Mouse (Mus musculus) midbrain, embryonic 10.5 days (tissue): ENCODE data around the gene Ippk. TPM values are rescaled to one million over a fixed set of nuclear protein-coding genes. Genes with fewer than 3 reads are reported as not detected.

ENCODE experiments used
- DNase-seq: peaks from one replicate; pipeline ENCODE4 v3.0.0-alpha.2; 2017; ENCODE audit warnings: low spot score
- H3K27ac ChIP-seq: fragments of 300-500 bp; sonication (generic); replicated peaks from 2 replicates; pipeline ENCODE4 v1.5.1; 2016; ENCODE audit warnings: mild to moderate bottlenecking
- H3K27me3 ChIP-seq: fragments of 300-500 bp; sonication (generic); 2 replicates; pipeline ENCODE4 v1.6.1; 2016; ENCODE audit warnings: low read depth, mild to moderate bottlenecking; ENCODE audit not compliant: poor library complexity, severe bottlenecking
- H3K36me3 ChIP-seq: fragments of 300-500 bp; sonication (generic); 2 replicates; pipeline ENCODE4 v1.6.1; 2016; ENCODE audit warnings: mild to moderate bottlenecking, moderate library complexity
- H3K4me1 ChIP-seq: fragments of 300-500 bp; sonication (generic); 2 replicates; pipeline ENCODE4 v1.6.1; 2016
- H3K4me3 ChIP-seq: fragments of 300-500 bp; sonication (generic); 2 replicates; pipeline ENCODE4 v1.5.1; 2016; ENCODE audit warnings: mild to moderate bottlenecking, moderate library complexity
- H3K9me3 ChIP-seq: fragments of 300-500 bp; sonication (generic); replicated peaks from 2 replicates; pipeline ENCODE4 v1.6.1; 2016; ENCODE audit warnings: mild to moderate bottlenecking
- WGBS: fragments of 180-500 bp; shearing (Covaris S2); methylation state at CpG from one replicate; pipeline ENCODE4 v1.1.7; 2016; 5-methylcytosine and 5-hydroxymethylcytosine counted together
- polyA plus RNA-seq: library from polyadenylated mRNA; unstranded; fragments of >200 nt; fragmentation: Nextera tagmentation; extraction: Ambion mirVana; gene quantifications from 2 replicates; pipeline ENCODE4 v1.2.1, GENCODE M21; 2016

Ippk gene
- polyA plus RNA-seq, 1 experiment from 2014 or later: 20.3 TPM

DNA sequence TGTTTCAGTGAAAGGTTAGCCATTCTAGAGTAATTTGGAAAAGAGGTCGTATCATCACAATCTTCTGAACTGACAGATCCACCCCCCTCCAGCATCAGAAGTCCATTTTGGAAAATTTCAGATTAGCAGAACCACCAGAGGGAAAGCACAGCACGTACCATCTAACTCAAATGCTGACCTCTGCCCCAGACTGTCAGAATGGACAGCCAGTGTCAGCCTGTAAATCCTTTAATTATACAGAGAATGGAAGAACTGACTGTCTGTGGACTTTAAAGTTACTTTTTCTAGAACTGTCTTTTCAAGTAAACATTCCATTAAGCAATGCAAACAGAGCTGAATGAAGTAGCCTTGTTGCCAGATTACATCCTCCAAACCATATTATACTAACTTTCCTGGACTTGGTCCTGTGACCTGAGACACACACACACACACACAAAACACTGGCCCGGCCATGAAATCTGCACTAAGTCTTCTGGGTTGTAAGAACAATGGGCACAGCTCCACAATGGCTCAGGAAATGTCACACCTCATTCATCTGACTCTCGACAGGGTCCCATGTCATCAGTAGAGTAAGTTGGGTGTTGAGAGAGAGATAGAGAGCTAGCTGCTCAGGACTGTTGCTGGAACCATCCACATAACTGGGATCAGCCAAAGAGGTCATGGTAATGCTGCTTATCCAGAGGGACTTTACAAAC, 51.1 kb downstream of the Ippk start:
- no peak overlapping the region for H3K4me3 ChIP-seq
- DNase-seq: no peak
- H3K9me3 ChIP-seq: no peaks in the 10 kb centered on the region
- no peak overlapping the region for H3K27ac ChIP-seq
- H3K27me3 ChIP-seq: no peaks in the 10 kb centered on the region
- no peaks in the 10 kb centered on the region; the same call in 1 of the 2 replicates for H3K36me3 ChIP-seq
- WGBS: 69% methylated on average over 4 of the region's 4 CpGs
- peaks cover 7% of the 10 kb centered on the region for H3K4me1 ChIP-seq

DNA sequence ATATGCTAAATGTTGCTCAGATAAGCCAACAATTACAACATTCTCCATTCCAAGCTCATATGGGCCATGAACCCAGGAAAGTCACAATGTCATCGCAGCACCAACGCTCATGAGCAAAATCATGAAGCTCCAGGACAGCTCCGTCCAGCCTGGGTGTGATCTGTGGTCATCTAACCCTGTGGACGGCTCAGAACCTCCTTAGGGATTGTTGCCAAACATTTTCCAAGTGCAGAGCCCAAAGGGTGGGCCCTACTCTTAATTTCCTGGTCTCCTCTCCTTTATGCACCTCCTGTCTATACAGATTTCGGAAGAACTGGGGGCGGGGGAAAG, 51.6 kb downstream of the Ippk start:
- 93% methylated on average over 6 of the region's 6 CpGs for WGBS
- H3K27me3 ChIP-seq: no peaks in the 10 kb centered on the region
- H3K4me3 ChIP-seq: no peak overlapping the region
- H3K27ac ChIP-seq: no peak overlapping the region
- peaks cover 7% of the 10 kb centered on the region for H3K4me1 ChIP-seq
- H3K36me3 ChIP-seq: no peaks in the 10 kb centered on the region; the same call in 1 of the 2 replicates
- H3K9me3 ChIP-seq: no peaks in the 10 kb centered on the region
- no peak for DNase-seq

GRCm38 (mm10) chr13:49477887-49478286, 56.8 kb downstream of the Ippk start:
- DNase-seq: no peak

DNA sequence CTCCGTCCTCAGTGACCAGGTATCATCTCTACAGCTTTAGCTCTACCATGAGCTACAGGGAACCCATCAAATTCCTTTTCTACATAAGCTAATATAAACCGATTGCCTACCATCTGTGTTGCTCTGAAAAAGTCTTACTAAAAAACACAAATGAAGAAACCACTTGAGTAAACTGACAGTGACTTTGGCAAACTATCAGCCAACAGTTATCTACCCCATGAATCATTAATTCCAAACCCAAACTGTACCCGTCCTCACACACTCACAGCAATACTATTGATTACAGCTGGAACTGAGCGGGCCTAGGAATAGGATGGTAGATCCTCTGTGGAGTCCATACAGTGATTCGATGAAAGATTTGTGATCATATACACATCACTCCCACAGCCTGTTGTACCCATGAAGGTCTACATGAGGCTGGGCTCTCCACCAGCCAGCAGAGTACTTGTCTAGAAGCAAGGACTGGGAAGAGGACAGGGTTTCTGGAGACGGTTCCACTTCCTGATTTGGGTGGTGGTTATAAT, 57.9 kb downstream of the Ippk start:
- WGBS: 90% methylated on average over 6 of the region's 6 CpGs
- H3K27ac ChIP-seq: no peak overlapping the region

More at GRCm38 (mm10) chr13:49477887-49478286, 56.8 kb downstream of the Ippk start:
- WGBS: 94% methylated on average over 3 of the region's 3 CpGs
- H3K27me3 ChIP-seq: no peaks in the 10 kb centered on the region
- no peaks in the 10 kb centered on the region for H3K36me3 ChIP-seq
- H3K4me3 ChIP-seq: no peak overlapping the region
- H3K9me3 ChIP-seq: no peaks in the 10 kb centered on the region
- no peak overlapping the region for H3K27ac ChIP-seq
- no peaks in the 10 kb centered on the region for H3K4me1 ChIP-seq

GRCm38 (mm10) chr13:49479399-49479798, 58.4 kb downstream of the Ippk start:
- Histone ChIP-seq H3K4me1 (no peaks in the 10 kb centered on the region), H3K36me3 (no peaks in the 10 kb centered on the region), H3K4me3 (no peak overlapping the region), H3K27ac (no peak overlapping the region), H3K9me3 (no peaks in the 10 kb centered on the region), H3K27me3 (no peaks in the 10 kb centered on the region)
- DNase-seq: no peak
- whole genome bisulfite sequencing: 91% methylated on average over 4 of the region's 4 CpGs

More for the DNA sequence above, 57.9 kb downstream of the Ippk start:
- H3K36me3 ChIP-seq: no peaks in the 10 kb centered on the region
- no peaks in the 10 kb centered on the region for H3K4me1 ChIP-seq
- H3K9me3 ChIP-seq: no peaks in the 10 kb centered on the region
- H3K27me3 ChIP-seq: no peaks in the 10 kb centered on the region
- no peak overlapping the region for H3K4me3 ChIP-seq
- no peak for DNase-seq

DNA sequence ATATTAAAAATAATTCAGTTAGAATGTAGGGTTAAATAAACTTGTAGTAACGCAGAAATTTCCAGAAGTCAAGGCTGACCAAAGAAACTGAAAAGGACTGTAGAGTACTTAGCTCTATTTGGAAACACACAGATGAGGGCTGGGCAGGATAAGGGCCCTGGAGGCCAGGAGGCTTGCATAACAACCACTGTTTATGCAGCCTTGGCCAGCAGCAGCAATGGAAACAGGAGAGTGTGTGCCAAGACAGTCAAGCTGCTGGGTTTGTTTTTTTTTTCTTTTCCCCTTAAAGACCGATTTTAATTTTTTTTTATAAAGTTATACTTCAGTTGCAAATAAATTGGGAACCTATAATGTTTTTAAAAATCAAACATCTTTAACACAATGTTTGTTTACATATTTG, 59.0 kb downstream of the Ippk start:
- Histone ChIP-seq H3K27ac (no peak overlapping the region), H3K9me3 (no peaks in the 10 kb centered on the region), H3K4me1 (no peaks in the 10 kb centered on the region), H3K27me3 (no peaks in the 10 kb centered on the region), H3K36me3 (no peaks in the 10 kb centered on the region), H3K4me3 (no peak overlapping the region)
- WGBS: 83% methylated on average over 2 of the region's 2 CpGs
- DNase-seq: no peak

- no peaks in the 10 kb centered on the region for H3K27me3 ChIP-seq
- no peak for DNase-seq
- no peaks in the 10 kb centered on the region for H3K9me3 ChIP-seq
- no peaks in the 10 kb centered on the region for H3K4me1 ChIP-seq
- H3K36me3 ChIP-seq: no peaks in the 10 kb centered on the region
- 86% methylated on average over 5 of the region's 5 CpGs for WGBS
- no peak overlapping the region for H3K27ac ChIP-seq
- H3K4me3 ChIP-seq: no peak overlapping the region
Observed at GRCm38 (mm10) chr13:49480551-49480950, 59.5 kb downstream of the Ippk start.

DNA sequence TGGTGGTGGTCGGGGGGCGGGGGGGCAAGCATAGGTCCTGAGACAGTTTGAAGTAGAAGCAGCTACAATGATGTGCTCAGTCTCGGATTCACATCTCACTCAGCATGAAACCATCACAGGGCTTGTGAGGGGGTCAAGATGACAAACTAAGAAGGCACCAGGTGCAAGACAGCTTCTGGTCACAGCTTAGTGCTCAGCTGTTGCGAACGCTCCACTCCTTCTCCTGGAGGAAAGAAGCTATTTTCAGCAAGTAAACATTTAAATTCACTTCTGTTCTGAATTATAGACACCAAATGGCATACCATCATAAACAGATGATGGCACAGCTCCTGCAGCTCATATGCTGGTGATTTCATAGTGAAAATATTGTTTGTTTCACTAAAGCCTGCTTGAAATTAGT, 64.3 kb downstream of the Ippk start:
- Histone ChIP-seq H3K27me3 (no peaks in the 10 kb centered on the region), H3K36me3 (no peaks in the 10 kb centered on the region), H3K4me1 (no peaks in the 10 kb centered on the region), H3K27ac (no peak overlapping the region), H3K9me3 (no peaks in the 10 kb centered on the region), H3K4me3 (no peak overlapping the region)
- 90% methylated on average over 5 of the region's 5 CpGs for WGBS
- DNase-seq: no peak

DNA sequence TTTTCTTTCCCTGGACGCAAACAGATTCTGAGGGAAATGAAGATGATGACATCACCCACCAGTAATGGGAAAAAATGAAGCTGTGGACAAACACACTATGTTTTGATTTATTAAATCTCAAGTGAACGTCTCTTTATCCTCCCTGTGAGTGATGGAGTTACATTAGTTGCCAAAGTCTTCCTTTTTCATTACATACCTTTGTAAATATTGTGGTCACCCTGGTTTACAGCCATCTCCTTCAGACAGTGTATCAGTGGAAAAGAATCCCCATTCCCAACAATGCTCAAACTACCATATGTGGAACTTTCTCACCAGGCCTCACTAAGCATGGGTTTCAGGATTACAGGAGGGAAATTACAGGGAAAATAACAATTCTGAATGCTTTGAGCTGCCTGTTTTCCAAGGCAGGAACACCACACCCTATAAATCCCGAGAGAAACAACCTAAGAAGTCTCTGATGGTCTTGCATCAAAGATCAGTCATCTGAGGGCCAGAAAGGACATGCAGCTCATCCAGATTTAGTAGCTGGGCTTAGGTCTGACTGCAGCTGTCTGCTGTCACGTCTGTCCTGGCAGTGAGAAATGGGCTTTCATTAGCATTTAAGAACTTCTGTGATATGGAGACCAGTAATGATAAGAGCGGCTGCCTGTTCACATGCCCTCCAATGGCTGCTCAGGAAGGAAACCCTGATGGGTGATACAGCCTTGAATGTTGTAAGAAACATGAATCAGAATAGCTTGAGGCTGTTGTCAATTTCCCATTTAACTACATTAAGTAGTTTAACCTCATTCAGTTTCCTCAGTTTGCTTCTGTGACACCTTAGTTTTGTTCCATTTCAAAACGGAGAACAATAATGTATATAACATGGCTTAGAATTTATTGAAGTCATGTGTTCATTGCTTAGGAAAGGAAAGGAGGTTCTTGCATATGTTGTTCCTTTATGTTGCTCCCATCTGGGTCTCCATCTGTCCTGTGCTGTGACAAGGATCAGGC, 71.6 kb downstream of the Ippk start, which contains the start of gene Tes3-ps:
Gene Tes3-ps (plus strand): TSS at position 943 of the 993 bp plus-strand sequence.
- H3K36me3 ChIP-seq: no peaks in the 10 kb centered on the region
- 84% methylated on average over 6 of the region's 6 CpGs for WGBS
- H3K27ac ChIP-seq: no peak within 1 kb of the TSS
- H3K27me3 ChIP-seq: no peaks in the 10 kb centered on the region
- H3K4me1 ChIP-seq: no peaks in the 10 kb centered on the region
- no peak for DNase-seq
- no peaks in the 10 kb centered on the region for H3K9me3 ChIP-seq
- no peak within 1 kb of the TSS for H3K4me3 ChIP-seq

GRCm38 (mm10) chr13:49504510-49504909, 83.5 kb downstream of the Ippk start, which contains the start of gene Ecm2:
Gene Ecm2 (plus strand): TSS chr13:49504810.
- no peaks in the 10 kb centered on the region for H3K27me3 ChIP-seq
- H3K36me3 ChIP-seq: no peaks in the 10 kb centered on the region
- 54% methylated on average over 4 of the region's 4 CpGs for WGBS
- H3K9me3 ChIP-seq: no peaks in the 10 kb centered on the region
- H3K4me3 ChIP-seq: no peak within 1 kb of the TSS
- H3K27ac ChIP-seq: peak within 1 kb of the TSS; percentile 61
- no peak for DNase-seq
- H3K4me1 ChIP-seq: peaks cover 12% of the 10 kb centered on the region

GRCm38 (mm10) chr13:49505776-49506175, 84.7 kb downstream of the Ippk start:
- H3K9me3 ChIP-seq: no peaks in the 10 kb centered on the region
- no peaks in the 10 kb centered on the region for H3K27me3 ChIP-seq
- H3K27ac ChIP-seq: no peak overlapping the region
- no peaks in the 10 kb centered on the region for H3K36me3 ChIP-seq
- WGBS: 89% methylated on average over 4 of the region's 4 CpGs
- H3K4me3 ChIP-seq: no peak overlapping the region
- peaks cover 12% of the 10 kb centered on the region for H3K4me1 ChIP-seq
- DNase-seq: no peak

GRCm38 (mm10) chr13:49507176-49507575, 86.1 kb downstream of the Ippk start:
- 77% methylated on average over 3 of the region's 3 CpGs for WGBS
- Histone ChIP-seq H3K36me3 (no peaks in the 10 kb centered on the region), H3K27me3 (no peaks in the 10 kb centered on the region), H3K27ac (no peak overlapping the region), H3K4me3 (no peak overlapping the region), H3K4me1 (peaks cover 12% of the 10 kb centered on the region), H3K9me3 (no peaks in the 10 kb centered on the region)
- no peak for DNase-seq
